Mouse (Mus musculus) heart, adult 2 months (tissue): ENCODE results near the gene Luc7l3.

ENCODE experiments used
- CTCF ChIP-seq: fragments of 200-600 bp; IDR thresholded peaks from 2 replicates; pipeline ENCODE4 v1.8.1; 2022; ENCODE audit warnings: antibody characterized with exemption, mild to moderate bottlenecking, moderate library complexity
- EP300 ChIP-seq: fragments of 200-500 bp; IDR thresholded peaks from 2 replicates; pipeline ENCODE4 v1.6.1; 2011; ENCODE audit warnings: low read depth, low read length, control low read depth; ENCODE audit not compliant: insufficient read depth
- POLR2A ChIP-seq: fragments of 200-500 bp; IDR thresholded peaks from 2 replicates; pipeline ENCODE4 v1.6.1; 2011; ENCODE audit warnings: mild to moderate bottlenecking, low read depth, low read length, control low read depth; ENCODE audit not compliant: insufficient read depth

DNA sequence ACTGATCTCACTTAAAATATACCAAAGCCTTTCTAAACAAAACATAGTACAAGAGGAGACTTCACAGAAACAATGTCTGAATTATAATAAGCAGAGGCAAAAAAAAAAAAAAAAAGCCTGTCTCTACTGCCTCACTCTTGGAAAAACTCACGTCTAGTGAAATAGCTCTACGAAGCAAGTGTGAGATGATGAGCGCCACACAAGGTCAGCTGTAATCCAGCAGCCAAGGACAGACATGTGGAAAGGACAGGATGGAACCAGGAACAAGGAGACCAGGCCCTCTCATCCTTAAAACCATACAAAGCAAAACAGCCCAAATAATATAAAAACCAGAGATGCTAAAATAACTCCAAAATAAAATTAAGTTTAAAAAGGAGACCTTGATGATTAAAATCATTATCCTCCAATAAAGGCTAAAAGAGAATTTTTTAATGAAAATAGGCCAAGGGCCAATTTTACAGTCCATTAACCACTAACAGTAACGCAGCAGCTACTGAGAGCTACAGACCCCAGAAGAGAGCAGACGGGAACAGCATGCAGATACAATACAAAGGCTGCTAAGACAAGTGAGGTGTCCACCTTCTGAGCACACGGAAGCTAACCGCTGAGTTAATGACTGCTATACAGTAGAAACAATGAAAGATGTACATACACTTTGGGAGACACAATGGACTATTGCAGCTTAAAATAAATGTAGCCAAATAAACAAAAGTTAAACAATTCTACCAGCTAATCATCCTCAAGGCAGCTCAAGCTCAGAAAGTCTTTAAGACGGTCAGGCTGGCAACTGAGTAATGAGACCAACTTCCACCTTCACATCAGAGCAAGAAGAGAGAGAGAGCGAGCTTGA, 26.6 kb downstream of the Luc7l3 start:
- TF ChIP-seq POLR2A (no peak), CTCF (no peak), EP300 (no peak)
